11 mouse cellular contexts compared by ENCODE assay signal in the genomic region with DNA sequence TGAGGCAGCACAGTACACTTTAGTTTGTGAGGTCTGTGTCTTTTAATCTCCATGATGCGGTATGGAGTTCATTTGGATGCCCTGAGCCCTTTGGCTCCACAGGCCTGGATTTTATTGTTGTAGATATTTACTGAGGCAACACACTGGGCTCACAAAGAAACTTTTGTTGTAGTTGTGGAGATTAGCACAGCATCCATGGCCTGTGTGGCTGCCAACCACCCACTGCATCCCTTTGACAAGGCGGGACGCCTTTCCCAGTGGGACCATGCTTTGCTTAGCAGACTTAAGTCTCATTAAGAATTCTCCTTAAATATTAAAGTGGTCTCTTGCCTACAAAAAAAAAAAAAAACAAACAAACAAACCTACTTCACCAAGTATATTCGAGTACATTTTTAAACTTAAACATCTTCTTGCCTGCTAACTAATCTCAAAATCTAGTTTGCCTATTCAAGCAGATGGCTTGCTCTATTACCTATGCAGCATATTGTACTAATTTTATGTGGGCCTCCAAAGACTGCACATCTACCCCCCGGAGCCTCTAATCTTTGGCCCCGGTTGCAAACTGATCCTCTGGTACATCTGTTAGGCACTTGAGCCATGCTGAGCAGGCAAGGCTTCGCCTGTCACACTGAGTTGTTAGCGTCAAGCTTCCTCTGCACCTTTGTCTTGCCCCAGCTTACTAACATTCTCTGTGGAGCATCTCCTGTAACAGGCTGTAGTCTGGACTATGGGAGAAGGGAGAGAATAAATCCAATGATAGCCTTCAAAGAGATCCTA.
DNase-seq lines count a peak whose midpoint lies in the region; ATAC-seq and TF ChIP-seq lines count a peak whose summit lies in the region.
"Had no signal": no experiment of that assay in that cellular context is flagged by ENCODE, and none has a peak within 500 bp of the region (broad histone marks: within the 10 kb centered on the region; RNA-seq: fewer than 3 reads in every experiment).

No protein-coding gene starts in this region.

- DNase-seq in hindbrain, embryonic 11.5 days (ENCODE audit: low spot score), result no peak
- peak; percentile 75 for DNase-seq in embryonic facial prominence, embryonic 11.5 days (ENCODE audit: low spot score)
- DNase-seq in limb, embryonic 10.5 days (ENCODE audit: low spot score), result peak; percentile 39
- DNase-seq in cerebellum, postnatal 10 days, result no peak
- DNase-seq in stomach, postnatal 0 days (ENCODE audit: low spot score), result no peak
- DNase-seq: adrenal gland, postnatal 25 days; heart, adult 11 months; lung, postnatal 36 days had no signal

- peaks cover 6% of the 10 kb centered on the region; the same call in 1 of the 2 replicates for H3K4me1 ChIP-seq in hindbrain, embryonic 16.5 days (ENCODE audit: control insufficient read depth, insufficient read depth, low read depth, low read length)
- no peaks in the 10 kb centered on the region; the same call in 1 of the 2 replicates for H3K4me1 ChIP-seq in hindbrain, embryonic 11.5 days (replicated peaks; ENCODE audit: control insufficient read depth, insufficient read depth, low read length)
- H3K4me1 ChIP-seq in embryonic facial prominence, embryonic 11.5 days (ENCODE audit: control insufficient read depth, insufficient read depth, low read length), result 0 out of 2 replicates have a peak, but pooled peaks cover 6% of the 10 kb centered on the region
- peaks cover 38% of the 10 kb centered on the region for H3K4me1 ChIP-seq in limb, embryonic 10.5 days
- no peaks in the 10 kb centered on the region for H3K4me1 ChIP-seq in stomach, postnatal 0 days (replicated peaks; ENCODE audit: control insufficient read depth, insufficient read depth)

- no peak overlapping the region for H3K4me2 ChIP-seq in hindbrain, embryonic 16.5 days (ENCODE audit: low read length)
- H3K4me2 ChIP-seq in hindbrain, embryonic 11.5 days (replicated peaks; ENCODE audit: low read depth, low read length), result no peak overlapping the region
- no peak overlapping the region for H3K4me2 ChIP-seq in embryonic facial prominence, embryonic 11.5 days (ENCODE audit: low read depth, low read length)
- H3K4me2 ChIP-seq in myocyte (ENCODE audit: low read depth), result no peak overlapping the region
- no peak overlapping the region for H3K4me2 ChIP-seq in stomach, postnatal 0 days (replicated peaks; ENCODE audit: low read depth)

- no peak for TF ChIP-seq EP300 in stomach, postnatal 0 days (optimal IDR thresholded peaks at IDR 0.05)

- no peaks in the 10 kb centered on the region for H3K79me2 ChIP-seq in myocyte (ENCODE audit: control insufficient read depth, insufficient read depth)

- no peak overlapping the region for H3K4me3 ChIP-seq in hindbrain, embryonic 16.5 days (ENCODE audit: low read length)
- no peak overlapping the region for H3K4me3 ChIP-seq in hindbrain, embryonic 11.5 days (ENCODE audit: low read depth, low read length)
- no peak overlapping the region for H3K4me3 ChIP-seq in embryonic facial prominence, embryonic 11.5 days (ENCODE audit: low read depth, low read length)
- H3K4me3 ChIP-seq in limb, embryonic 10.5 days, result no peak overlapping the region
- H3K4me3 ChIP-seq in myocyte, result no peak overlapping the region
- no peak overlapping the region for H3K4me3 ChIP-seq in stomach, postnatal 0 days (ENCODE audit: low read depth, low read length)

- WGBS in hindbrain, embryonic 16.5 days, result 36% methylated on average over 8 of the region's 8 CpGs
- WGBS in hindbrain, embryonic 11.5 days, result 55% methylated on average over 8 of the region's 8 CpGs
- WGBS in embryonic facial prominence, embryonic 11.5 days, result 21% methylated on average over 8 of the region's 8 CpGs
- WGBS in limb, embryonic 10.5 days, result 64% methylated on average over 8 of the region's 8 CpGs
- 84% methylated on average over 8 of the region's 8 CpGs for WGBS in stomach, postnatal 0 days

- no peaks in the 10 kb centered on the region for H3K36me3 ChIP-seq in hindbrain, embryonic 16.5 days (ENCODE audit: control insufficient read depth, insufficient read depth, low read length)
- H3K36me3 ChIP-seq in hindbrain, embryonic 11.5 days (ENCODE audit: control insufficient read depth, insufficient read depth, low read length), result no peaks in the 10 kb centered on the region
- no peaks in the 10 kb centered on the region for H3K36me3 ChIP-seq in embryonic facial prominence, embryonic 11.5 days (replicated peaks; ENCODE audit: control insufficient read depth, insufficient read depth, low read depth, low read length)
- no peaks in the 10 kb centered on the region for H3K36me3 ChIP-seq in limb, embryonic 10.5 days
- no peaks in the 10 kb centered on the region for H3K36me3 ChIP-seq in myocyte (ENCODE audit: control insufficient read depth, insufficient read depth)
- no peaks in the 10 kb centered on the region for H3K36me3 ChIP-seq in stomach, postnatal 0 days (ENCODE audit: control insufficient read depth, insufficient read depth, low read length)

- no peak for TF ChIP-seq POLR2A in myocyte (IDR thresholded peaks at IDR 0.05; ENCODE audit: insufficient read length, low read depth)

- no peak overlapping the region for H3ac ChIP-seq in myocyte (ENCODE audit: control insufficient read depth, insufficient read length)

- ATAC-seq in hindbrain, embryonic 16.5 days, result peak; percentile 34; the same call in 1 of the 2 replicates
- ATAC-seq in hindbrain, embryonic 11.5 days (ENCODE audit: low FRiP score), result no peak
- peak; percentile 49; the same call in 1 of the 2 replicates for ATAC-seq in embryonic facial prominence, embryonic 11.5 days (replicated peaks; ENCODE audit: insufficient number of reproducible peaks, low FRiP score, low TSS enrichment, low read depth)
- no peak for ATAC-seq in stomach, postnatal 0 days (ENCODE audit: low FRiP score, low TSS enrichment)
- no peak for ATAC-seq in cerebellum, adult (ENCODE audit: insufficient number of reproducible peaks, low FRiP score, low TSS enrichment)

- no peaks in the 10 kb centered on the region for H3K9me3 ChIP-seq in hindbrain, embryonic 16.5 days (ENCODE audit: control insufficient read depth, low read length)
- H3K9me3 ChIP-seq in hindbrain, embryonic 11.5 days (ENCODE audit: control insufficient read depth, low read length), result no peaks in the 10 kb centered on the region
- H3K9me3 ChIP-seq in embryonic facial prominence, embryonic 11.5 days (replicated peaks; ENCODE audit: control insufficient read depth, low read length), result no peaks in the 10 kb centered on the region
- no peaks in the 10 kb centered on the region for H3K9me3 ChIP-seq in limb, embryonic 10.5 days (replicated peaks)
- H3K9me3 ChIP-seq in stomach, postnatal 0 days (ENCODE audit: control insufficient read depth, low read length), result no peaks in the 10 kb centered on the region

- H3K27ac ChIP-seq in hindbrain, embryonic 16.5 days (ENCODE audit: low read depth, low read length), result no peak overlapping the region; the same call in 1 of the 2 replicates
- H3K27ac ChIP-seq in hindbrain, embryonic 11.5 days (ENCODE audit: low read depth, low read length), result no peak overlapping the region
- H3K27ac ChIP-seq in embryonic facial prominence, embryonic 11.5 days (replicated peaks; ENCODE audit: low read depth, low read length), result peak overlapping the region; percentile 65; the same call in 1 of the 2 replicates
- peak overlapping the region; percentile 73 for H3K27ac ChIP-seq in limb, embryonic 10.5 days
- no peak overlapping the region for H3K27ac ChIP-seq in stomach, postnatal 0 days (replicated peaks)

- H3K9ac ChIP-seq in hindbrain, embryonic 16.5 days (ENCODE audit: low read depth, low read length), result no peak overlapping the region
- H3K9ac ChIP-seq in hindbrain, embryonic 11.5 days (ENCODE audit: low read depth, low read length), result no peak overlapping the region
- no peak overlapping the region for H3K9ac ChIP-seq in embryonic facial prominence, embryonic 11.5 days (replicated peaks; ENCODE audit: low read length)
- no peak overlapping the region for H3K9ac ChIP-seq in stomach, postnatal 0 days (ENCODE audit: low read length)

- no peak for TF ChIP-seq CTCF in stomach, postnatal 0 days (IDR thresholded peaks at IDR 0.05; ENCODE audit: low read depth)

- no peaks in the 10 kb centered on the region for H3K27me3 ChIP-seq in hindbrain, embryonic 16.5 days (replicated peaks; ENCODE audit: control insufficient read depth, insufficient read depth, low read length)
- H3K27me3 ChIP-seq in hindbrain, embryonic 11.5 days (ENCODE audit: control insufficient read depth, insufficient read depth, low read length), result no peaks in the 10 kb centered on the region
- no peaks in the 10 kb centered on the region for H3K27me3 ChIP-seq in embryonic facial prominence, embryonic 11.5 days (ENCODE audit: control insufficient read depth, insufficient read depth, low read length)
- H3K27me3 ChIP-seq in limb, embryonic 10.5 days (ENCODE audit: low read depth, poor library complexity, severe bottlenecking), result no peaks in the 10 kb centered on the region
- H3K27me3 ChIP-seq in myocyte (ENCODE audit: control insufficient read depth, insufficient read depth, insufficient read length), result no peaks in the 10 kb centered on the region
- H3K27me3 ChIP-seq in stomach, postnatal 0 days (ENCODE audit: control insufficient read depth, insufficient read depth, low read length), result no peaks in the 10 kb centered on the region

TF ChIP-seq in myocyte, 11 proteins besides CTCF, POLR2A, EP300 and RAD21:
- no peak for TF ChIP-seq MAX (IDR thresholded peaks at IDR 0.05; ENCODE audit: low read depth)
- TF ChIP-seq MYOD1 (IDR thresholded peaks at IDR 0.05; ENCODE audit: control insufficient read depth in 1 of 3, insufficient read length in 2 of 3, low read depth in 2 of 3), result peak in 2 of 3 experiments; percentile 26 to 32
- TF ChIP-seq REST (IDR thresholded peaks at IDR 0.05; ENCODE audit: insufficient read depth, insufficient read length), result no peak
- TF ChIP-seq CEBPB (IDR thresholded peaks at IDR 0.05; ENCODE audit: insufficient read depth, poor library complexity, severe bottlenecking), result no peak

Comparison
In these comparisons a context has a peak if more than half of its experiments do, and no peak if none do; other contexts are left out.
1. ATAC-seq: peak in hindbrain, embryonic 16.5 days (single experiment) and embryonic facial prominence, embryonic 11.5 days (single experiment); none in hindbrain, embryonic 11.5 days (single experiment), stomach, postnatal 0 days (single experiment) and cerebellum, adult (single experiment).
2. H3K27ac ChIP-seq: peak in embryonic facial prominence, embryonic 11.5 days (single experiment) and limb, embryonic 10.5 days (single experiment); none in hindbrain, embryonic 16.5 days (single experiment), hindbrain, embryonic 11.5 days (single experiment) and stomach, postnatal 0 days (single experiment).
3. DNase-seq: peak in embryonic facial prominence, embryonic 11.5 days (single experiment) and limb, embryonic 10.5 days (single experiment); none in hindbrain, embryonic 11.5 days (single experiment), cerebellum, postnatal 10 days (0 of 2) and stomach, postnatal 0 days (single experiment).